Mouse (Mus musculus) MEL (cell line): ENCODE data around the gene Hoxc4.

Experiments
- CTCF ChIP-seq, 3 experiments: IDR thresholded peaks in 2 of 3; conservative IDR thresholded peaks in 1 of 3; 2 replicates each; pipeline ENCODE4 v1.5.1; 2011 to 2012; ENCODE audit warnings: low read length in 3 of 3, low read depth in 2 of 3, mild to moderate bottlenecking in 2 of 3, improper control_type of control experiment in 1 of 3, inconsistent platforms in 1 of 3, mixed read lengths in 1 of 3, moderate library complexity in 1 of 3; ENCODE audit not compliant: control insufficient read depth in 1 of 3, insufficient read depth in 1 of 3, poor library complexity in 1 of 3, severe bottlenecking in 1 of 3
- EP300 ChIP-seq, 2 experiments: IDR thresholded peaks; 2 replicates each; pipeline ENCODE4 v1.6.1; 2011; ENCODE audit warnings: improper control_type of control experiment in 2 of 2, low read length in 2 of 2, low read depth in 1 of 2, mild to moderate bottlenecking in 1 of 2
- ETS1 ChIP-seq: IDR thresholded peaks from 2 replicates; pipeline ENCODE4 v1.6.1; 2012; ENCODE audit warnings: low read depth, mild to moderate bottlenecking, inconsistent platforms, low read length, improper control_type of control experiment, moderate library complexity
- MAX ChIP-seq: IDR thresholded peaks from 2 replicates; pipeline ENCODE4 v1.6.1; 2011; ENCODE audit warnings: low read length, improper control_type of control experiment
- RCOR1 ChIP-seq: IDR thresholded peaks from 2 replicates; pipeline ENCODE4 v1.6.1; 2012; ENCODE audit warnings: low read depth, mild to moderate bottlenecking, inconsistent platforms, low read length, improper control_type of control experiment
- SIN3A ChIP-seq: IDR thresholded peaks from 2 replicates; pipeline ENCODE4 v1.6.1; 2012; ENCODE audit warnings: low read length, improper control_type of control experiment, inconsistent platforms
- TCF12 ChIP-seq: IDR thresholded peaks from 2 replicates; pipeline ENCODE4 v1.6.1; 2014; ENCODE audit warnings: low read depth, mild to moderate bottlenecking, inconsistent platforms, low read length, improper control_type of control experiment, moderate library complexity
- ZKSCAN1 ChIP-seq: IDR thresholded peaks from 2 replicates; pipeline ENCODE4 v1.6.1; 2012; ENCODE audit warnings: low read depth, mild to moderate bottlenecking, inconsistent platforms, low read length, improper control_type of control experiment, moderate library complexity
- ZMIZ1 ChIP-seq: IDR thresholded peaks from 2 replicates; pipeline ENCODE4 v1.6.1; 2012; ENCODE audit warnings: low read depth, mild to moderate bottlenecking, inconsistent platforms, low read length, improper control_type of control experiment, moderate library complexity

GRCm38 (mm10) chr15:103077673-103078072 is 58.9 kb downstream of the Hoxc4 start:
- TF ChIP-seq ZKSCAN1 (no peak), CTCF (IDR thresholded peaks at IDR 0.05 in 2 of 3, conservative IDR thresholded peaks at IDR 0.05 in 1 of 3; ENCODE audit: control insufficient read depth in 1 of 3, insufficient read depth in 1 of 3, low read depth in 2 of 3, low read length in 3 of 3, poor library complexity in 1 of 3, severe bottlenecking in 1 of 3) (peak in 2 of 3 experiments; percentile 14 to 39; a peak in 4 of 6 replicates), SIN3A (no peak), RCOR1 (no peak), EP300 (IDR thresholded peaks at IDR 0.05; ENCODE audit: low read depth in 1 of 2, low read length in 2 of 2) (no peak), ZMIZ1 (no peak), ETS1 (no peak), TCF12 (no peak), MAX (no peak)
